Mouse (Mus musculus) adrenal gland, adult 2 months (tissue): ENCODE results near the gene Ndrg4. TPM values are rescaled to one million over a fixed set of nuclear protein-coding genes. Genes with fewer than 3 reads are reported as not detected.

Experiments
- DNase-seq: peaks from one replicate; pipeline ENCODE4 v3.0.0; 2021
- microRNA-seq, 2 experiments: library from miRNA; unstranded; fragments of <30 nt; microRNA quantifications; one replicate each; pipeline ENCODE4 v1.2.0; 2021
- polyA plus RNA-seq: library from polyadenylated mRNA; depleted of rRNA; stranded (reverse); fragments of >200 nt; gene quantifications from 2 replicates; pipeline ENCODE4 v1.2.3, GENCODE M21; 2012; rRNA removed
- total RNA-seq, 2 experiments: library from RNA; stranded (reverse); gene quantifications; 2 replicates each; pipeline ENCODE4 v1.2.3; 2021

The Ndrg4 gene
- total and polyA plus RNA-seq, 3 experiments = 18.5 to 81.1 (median 30.1) TPM

- DNase-seq = no peak
Measured at GRCm38 (mm10) chr8:95716546-95717335, 40.0 kb downstream of the Ndrg4 start.

GRCm38 (mm10) chr8:95727625-95728024 lies 50.8 kb downstream of the Ndrg4 start:
- no peak for DNase-seq

GRCm38 (mm10) chr8:95738596-95738995 lies 61.8 kb downstream of the Ndrg4 start:
- peak; percentile 10 for DNase-seq

GRCm38 (mm10) chr8:95741732-95742131 lies 65.0 kb downstream of the Ndrg4 start:
- DNase-seq = no peak

GRCm38 (mm10) chr8:95748028-95748427 lies 71.2 kb downstream of the Ndrg4 start:
- no peak for DNase-seq

GRCm38 (mm10) chr8:95751924-95752323 lies 75.1 kb downstream of the Ndrg4 start:
- DNase-seq = no peak

- peak; percentile 57 for DNase-seq
Measured at GRCm38 (mm10) chr8:95760323-95760722, 83.5 kb downstream of the Ndrg4 start.

- DNase-seq = no peak
Measured at GRCm38 (mm10) chr8:95764133-95764532, 87.4 kb downstream of the Ndrg4 start.

Small RNAs within 50 kb of the gene (microRNA-seq; reads per million reads assigned to microRNA genes)
- gene Mir7073 = 1.2 to 3.1 reads per million in 2 experiments

Other genes starting within 250 kb of the Ndrg4 start
- 10 to 100 TPM; 40.7 to 42.4 TPM for gene Cfap20, start 242.1 kb upstream of the Ndrg4 start, total RNA-seq
- gene Cfap20, start 242.1 kb upstream of the Ndrg4 start, polyA plus RNA-seq = 49.1 and 62.3 TPM in 2 replicates
- 10 to 100 TPM; 59.4 to 86.9 TPM for gene Csnk2a2, start 186.9 kb upstream of the Ndrg4 start, total RNA-seq
- gene Csnk2a2, start 186.9 kb upstream of the Ndrg4 start, polyA plus RNA-seq = 10.0 and 13.9 TPM in 2 replicates
- gene Ccdc113, start 142.9 kb upstream of the Ndrg4 start, total RNA-seq = 1 to 10 TPM in 1 of 2 experiments, under 1 TPM in 1; 0.81 to 1.7 TPM
- 0.10 TPM in 1 of 2 replicates, not detected in the other for gene Ccdc113, start 142.9 kb upstream of the Ndrg4 start, polyA plus RNA-seq
- gene Prss54, start 100.6 kb upstream of the Ndrg4 start, total RNA-seq = not detected
- not detected in 2 replicates for gene Prss54, start 100.6 kb upstream of the Ndrg4 start, polyA plus RNA-seq
- 1 to 10 TPM; 2.0 to 2.8 TPM for gene Gins3, start 43.5 kb upstream of the Ndrg4 start, total RNA-seq
- gene Gins3, start 43.5 kb upstream of the Ndrg4 start, polyA plus RNA-seq = 1.2 and 1.7 TPM in 2 replicates
- 10 to 100 TPM; 28.9 to 39.7 TPM for gene Setd6, start 38.9 kb downstream of the Ndrg4 start, total RNA-seq
- 15.3 and 16.3 TPM in 2 replicates for gene Setd6, start 38.9 kb downstream of the Ndrg4 start, polyA plus RNA-seq
- 100 to 1,000 TPM; 113 to 193 TPM for gene Cnot1, start 130.5 kb downstream of the Ndrg4 start, total RNA-seq
- 27.6 and 52.4 TPM in 2 replicates for gene Cnot1, start 130.5 kb downstream of the Ndrg4 start, polyA plus RNA-seq
- 100 to 1,000 TPM; 178 to 183 TPM for gene Sap18b, start 148.4 kb downstream of the Ndrg4 start, total RNA-seq
- gene Sap18b, start 148.4 kb downstream of the Ndrg4 start, polyA plus RNA-seq = 25.5 and 27.5 TPM in 2 replicates
- 10 to 100 TPM; 16.8 to 20.8 TPM for gene Slc38a7, start 176.6 kb downstream of the Ndrg4 start, total RNA-seq
- gene Slc38a7, start 176.6 kb downstream of the Ndrg4 start, polyA plus RNA-seq = 26.7 and 34.1 TPM in 2 replicates
- gene Got2, start 211.6 kb downstream of the Ndrg4 start, total RNA-seq = 100 to 1,000 TPM; 131 to 140 TPM
- 105 and 111 TPM in 2 replicates for gene Got2, start 211.6 kb downstream of the Ndrg4 start, polyA plus RNA-seq